10 mouse cellular contexts compared by ENCODE assay signal in genomic region chr14:118203031-118203430, GRCm38 (mm10). TPM values are rescaled to one million over a fixed set of nuclear protein-coding genes. Genes with fewer than 3 reads are reported as not detected.
A peak's percentile ranks its signal among the peaks of the same experiment; 100 is the strongest.
DNase-seq lines count a peak whose midpoint lies in the region; ATAC-seq and TF ChIP-seq lines count a peak whose summit lies in the region.
"Had no signal": no experiment of that assay in that cellular context is flagged by ENCODE, and none has a peak within 500 bp of the region (broad histone marks: within the 10 kb centered on the region; RNA-seq: fewer than 3 reads in every experiment).

No protein-coding gene starts in this region.

- no peak overlapping the region for H3K27ac ChIP-seq in liver, embryonic 11.5 days (ENCODE audit: low read depth, low read length)
- H3K27ac ChIP-seq in MEL (ENCODE audit: control insufficient read depth, low read depth, low read length) = no peak overlapping the region
- no peak overlapping the region for H3K27ac ChIP-seq in liver, postnatal 0 days (ENCODE audit: low read depth)
- H3K27ac ChIP-seq: midbrain, embryonic 13.5 days had no signal

- no peak for TF ChIP-seq EP300 in MEL (IDR thresholded peaks at IDR 0.05; ENCODE audit: low read depth in 1 of 2, low read length in 2 of 2)
- no peak for TF ChIP-seq EP300 in liver, postnatal 0 days (IDR thresholded peaks at IDR 0.05; ENCODE audit: low read depth)

- no peaks in the 10 kb centered on the region for H3K9me3 ChIP-seq in liver, embryonic 11.5 days (ENCODE audit: control insufficient read depth, low read length)
- H3K9me3 ChIP-seq in MEL (replicated peaks; ENCODE audit: insufficient read depth, low read length) = no peaks in the 10 kb centered on the region
- H3K9me3 ChIP-seq in liver, postnatal 0 days (ENCODE audit: low read length) = no peaks in the 10 kb centered on the region
- H3K9me3 ChIP-seq: midbrain, embryonic 13.5 days had no signal

- peak; percentile 28 for DNase-seq in liver
- DNase-seq in liver, embryonic 11.5 days (ENCODE audit: low spot score) = no peak
- DNase-seq in MEL (ENCODE audit: low read depth, low spot score) = peak; percentile 51
- peak; percentile 33 for DNase-seq in liver, postnatal 0 days
- peak; percentile 65 for DNase-seq in thymus, postnatal 14 days
- no peak for DNase-seq in layer of hippocampus, adult 9-10 months (ENCODE audit: low spot score)
- DNase-seq in adrenal gland, adult 18-20 months (ENCODE audit: low spot score in 2 of 2) = no peak
- DNase-seq: adrenal gland, postnatal 25 days; right cerebral cortex, adult 18-20 months had no signal

- H3K36me3 ChIP-seq in liver, embryonic 11.5 days (ENCODE audit: control insufficient read depth, insufficient read depth, low read length) = no peaks in the 10 kb centered on the region
- no peaks in the 10 kb centered on the region for H3K36me3 ChIP-seq in MEL (ENCODE audit: control insufficient read depth in 1 of 2, insufficient read depth in 2 of 2, low read length in 2 of 2)
- H3K36me3 ChIP-seq in liver, postnatal 0 days (replicated peaks; ENCODE audit: insufficient read depth, low read length) = no peaks in the 10 kb centered on the region
- H3K36me3 ChIP-seq: midbrain, embryonic 13.5 days had no signal

- no peaks in the 10 kb centered on the region for H3K79me2 ChIP-seq in MEL (ENCODE audit: control insufficient read depth, insufficient read depth, low read length, poor library complexity)

- no peak for TF ChIP-seq POLR2A in MEL (IDR thresholded peaks at IDR 0.05; ENCODE audit: control insufficient read depth in 1 of 2, insufficient read depth in 1 of 2, low read depth in 1 of 2, low read length in 2 of 2, poor library complexity in 1 of 2)

- H3K4me3 ChIP-seq in liver, embryonic 11.5 days (ENCODE audit: low read depth, low read length) = no peak overlapping the region
- no peak overlapping the region for H3K4me3 ChIP-seq in MEL (ENCODE audit: control insufficient read depth in 1 of 2, insufficient read depth in 1 of 2, low read depth in 2 of 2, low read length in 2 of 2)
- no peak overlapping the region for H3K4me3 ChIP-seq in liver, postnatal 0 days (ENCODE audit: low read depth, low read length)
- H3K4me3 ChIP-seq: midbrain, embryonic 13.5 days had no signal

- no peaks in the 10 kb centered on the region for H3K4me1 ChIP-seq in liver, embryonic 11.5 days (replicated peaks; ENCODE audit: control insufficient read depth, insufficient read depth, low read length)
- H3K4me1 ChIP-seq in MEL (ENCODE audit: control insufficient read depth in 1 of 2, insufficient read depth in 2 of 2, low read length in 2 of 2) = no peaks in the 10 kb centered on the region
- H3K4me1 ChIP-seq in liver, postnatal 0 days (ENCODE audit: insufficient read depth) = no peaks in the 10 kb centered on the region
- H3K4me1 ChIP-seq: midbrain, embryonic 13.5 days had no signal

- ATAC-seq in liver, embryonic 11.5 days (replicated peaks; ENCODE audit: low FRiP score) = no peak
- no peak for ATAC-seq in liver, postnatal 0 days
- ATAC-seq: midbrain, embryonic 13.5 days had no signal

- peak; percentile 13 to 52 (median 42); a peak in 4 of 6 replicates for TF ChIP-seq CTCF in MEL (IDR thresholded peaks at IDR 0.05 in 2 of 3, conservative IDR thresholded peaks at IDR 0.05 in 1 of 3; ENCODE audit: control insufficient read depth in 1 of 3, insufficient read depth in 1 of 3, low read depth in 2 of 3, low read length in 3 of 3, poor library complexity in 1 of 3, severe bottlenecking in 1 of 3)
- TF ChIP-seq CTCF in liver, postnatal 0 days (IDR thresholded peaks at IDR 0.05; ENCODE audit: low read depth) = peak; percentile 58

- H3K27me3 ChIP-seq in liver, embryonic 11.5 days (replicated peaks; ENCODE audit: control insufficient read depth, insufficient read depth, low read length) = no peaks in the 10 kb centered on the region
- H3K27me3 ChIP-seq in MEL (ENCODE audit: control insufficient read depth in 1 of 2, insufficient read depth in 2 of 2, low read length in 2 of 2) = no peaks in the 10 kb centered on the region
- no peaks in the 10 kb centered on the region for H3K27me3 ChIP-seq in liver, postnatal 0 days (ENCODE audit: insufficient read depth, low read length)

- no peak overlapping the region for H3K9ac ChIP-seq in liver, embryonic 11.5 days (ENCODE audit: low read depth, low read length)
- H3K9ac ChIP-seq in MEL (ENCODE audit: control insufficient read depth, low read depth, low read length, poor library complexity, severe bottlenecking) = no peak overlapping the region
- H3K9ac ChIP-seq in liver, postnatal 0 days (replicated peaks) = no peak overlapping the region
- H3K9ac ChIP-seq: midbrain, embryonic 13.5 days had no signal

- TF ChIP-seq RAD21 in MEL (IDR thresholded peaks at IDR 0.05; ENCODE audit: low read depth, low read length) = peak; percentile 38

- no peak overlapping the region for H3K4me2 ChIP-seq in liver, embryonic 11.5 days
- H3K4me2 ChIP-seq in liver, postnatal 0 days (ENCODE audit: low read depth, low read length) = no peak overlapping the region
- H3K4me2 ChIP-seq: midbrain, embryonic 13.5 days had no signal

- 64% methylated on average over 7 of the region's 7 CpGs for WGBS in liver, embryonic 11.5 days
- 73% methylated on average over 7 of the region's 7 CpGs for WGBS in liver, postnatal 0 days (ENCODE audit: insufficient replicate concordance)

TF ChIP-seq in MEL, 35 proteins besides CTCF, POLR2A, EP300 and RAD21:
- TF ChIP-seq KAT2A (conservative IDR thresholded peaks at IDR 0.05; ENCODE audit: low read depth, low read length) = no peak
- TF ChIP-seq POLR2AphosphoS5 (IDR thresholded peaks at IDR 0.05; ENCODE audit: borderline replicate concordance, low read depth, low read length) = no peak
- peak; percentile 31; the same call in 1 of the 2 replicates for TF ChIP-seq SMC3 (IDR thresholded peaks at IDR 0.05; ENCODE audit: low read depth, low read length)

RNA-seq across cellular contexts. Expression of gene Sox21, which starts 33.8 kb away (rescaled TPM):
- 0.08 and 0.12 TPM in 2 replicates for polyA plus RNA-seq in liver, embryonic 11.5 days (2014; fragmentation: Nextera tagmentation; extraction: Ambion mirVana)
- total RNA-seq in MEL (2012; rRNA removed) = not detected in 2 replicates
- polyA plus RNA-seq in MEL (2012; ENCODE audit: insufficient read depth in 1 of 2, insufficient read length in 2 of 2, low read depth in 1 of 2, low replicate concordance in 2 of 2, missing spikeins in 1 of 2) = not detected
- not detected in 2 replicates for polyA plus RNA-seq in liver, postnatal 0 days (2015; fragmentation: Nextera tagmentation; extraction: Ambion mirVana)
- total RNA-seq in adrenal gland, adult 18-20 months (2021) = not detected
- total RNA-seq: adrenal gland, postnatal 25 days had no signal

Comparison
In these comparisons a context has a peak if more than half of its experiments do, and no peak if none do; other contexts are left out.
1. DNase-seq: peak in liver (single experiment), MEL (single experiment), liver, postnatal 0 days (single experiment) and thymus, postnatal 14 days (single experiment); none in liver, embryonic 11.5 days (single experiment), layer of hippocampus, adult 9-10 months (single experiment) and adrenal gland, adult 18-20 months (0 of 2).